Mouse (Mus musculus): Measurements from ENCODE around the gene Clns1a.

DNA sequence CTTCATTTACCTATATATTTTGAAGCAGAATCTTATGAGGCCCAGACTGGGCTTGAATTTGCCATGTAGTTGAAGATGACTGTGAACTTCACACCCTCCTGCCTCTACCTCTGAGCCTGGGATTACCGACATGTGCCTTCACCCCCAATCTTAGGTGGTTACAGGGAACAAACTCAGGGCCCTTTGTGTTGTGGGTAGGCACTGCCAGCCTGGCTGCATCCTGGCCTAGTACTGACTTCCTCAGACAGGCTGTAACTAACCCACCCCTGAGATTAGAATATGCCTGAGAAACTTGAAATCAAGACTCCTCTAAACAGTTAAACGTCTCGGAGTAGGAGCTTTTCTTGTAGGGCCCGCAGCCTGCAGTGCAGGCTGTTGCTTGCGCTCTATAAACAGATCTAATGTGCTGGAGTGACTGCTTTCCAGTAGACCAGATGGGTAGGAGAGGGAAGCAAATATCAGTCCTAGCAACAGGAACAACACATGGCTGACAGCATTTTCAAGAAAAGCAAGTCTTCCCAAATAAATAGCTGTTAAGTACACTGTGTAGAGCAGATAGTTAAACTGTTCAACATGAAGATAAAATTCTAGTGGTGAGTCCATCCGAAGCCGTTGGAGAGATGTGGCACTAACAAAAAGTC, 26.0 kb downstream of the Clns1a start:
- no peak for TF ChIP-seq POLR2A (IDR thresholded peaks at IDR 0.05; ENCODE audit: insufficient read depth, low read depth, low read length)
- TF ChIP-seq CTCF (IDR thresholded peaks at IDR 0.05; ENCODE audit: insufficient read depth, low read depth, low read length) = no peak
